Mouse (Mus musculus) thymus, adult 2 months (tissue): Measurements from ENCODE around the gene Calr. TPM values are rescaled to one million over a fixed set of nuclear protein-coding genes. Genes with fewer than 3 reads are reported as not detected.

Source experiments
- DNase-seq: peaks from one replicate; pipeline ENCODE4 v3.0.0; 2021
- H3K27ac ChIP-seq: fragments of 200-500 bp; 2 replicates; pipeline ENCODE4 v1.5.1; 2012; ENCODE audit warnings: low read length, control low read depth; ENCODE audit not compliant: control insufficient read depth, insufficient read depth
- H3K27me3 ChIP-seq: fragments of 200-500 bp; 2 replicates; pipeline ENCODE4 v1.6.1; 2012; ENCODE audit warnings: mild to moderate bottlenecking, low read length, moderate library complexity, mixed read lengths; ENCODE audit not compliant: control insufficient read depth, insufficient read depth
- H3K36me3 ChIP-seq: fragments of 200-500 bp; 2 replicates; pipeline ENCODE4 v1.6.1; 2012; ENCODE audit warnings: mild to moderate bottlenecking, low read length, moderate library complexity; ENCODE audit not compliant: control insufficient read depth, insufficient read depth
- H3K4me1 ChIP-seq: fragments of 200-500 bp; replicated peaks from 2 replicates; pipeline ENCODE4 v1.6.1; 2012; ENCODE audit warnings: low read length; ENCODE audit not compliant: control insufficient read depth, insufficient read depth
- H3K4me3 ChIP-seq: fragments of 200-500 bp; 2 replicates; pipeline ENCODE4 v1.5.1; 2012; ENCODE audit warnings: mild to moderate bottlenecking, low read length, control low read depth, moderate library complexity; ENCODE audit not compliant: control insufficient read depth, insufficient read depth
- CTCF ChIP-seq: fragments of 200-500 bp; IDR thresholded peaks from 2 replicates; pipeline ENCODE4 v1.5.1; 2012; ENCODE audit warnings: mild to moderate bottlenecking, control low read depth, low read length, moderate library complexity, borderline replicate concordance; ENCODE audit not compliant: control insufficient read depth, poor library complexity, insufficient read depth; ENCODE audit errors: extremely low read depth
- POLR2A ChIP-seq: fragments of 200-500 bp; IDR thresholded peaks from 2 replicates; pipeline ENCODE4 v1.6.1; 2012; ENCODE audit warnings: mild to moderate bottlenecking, low read length, control low read depth, moderate library complexity; ENCODE audit not compliant: control insufficient read depth, poor library complexity, insufficient read depth; ENCODE audit errors: extremely low read depth
- WGBS: fragments of 180-500 bp; shearing (Covaris S2); methylation state at CpG from one replicate; pipeline ENCODE4 v1.1.7; 2018; 5-methylcytosine and 5-hydroxymethylcytosine counted together
- polyA plus RNA-seq: library from polyadenylated mRNA; depleted of rRNA; stranded (reverse); fragments of >200 nt; gene quantifications from 2 replicates; pipeline ENCODE4 v1.2.3, GENCODE M21; 2012; rRNA removed

Gene Calr
- 182 and 186 TPM in 2 replicates for polyA plus RNA-seq

DNA sequence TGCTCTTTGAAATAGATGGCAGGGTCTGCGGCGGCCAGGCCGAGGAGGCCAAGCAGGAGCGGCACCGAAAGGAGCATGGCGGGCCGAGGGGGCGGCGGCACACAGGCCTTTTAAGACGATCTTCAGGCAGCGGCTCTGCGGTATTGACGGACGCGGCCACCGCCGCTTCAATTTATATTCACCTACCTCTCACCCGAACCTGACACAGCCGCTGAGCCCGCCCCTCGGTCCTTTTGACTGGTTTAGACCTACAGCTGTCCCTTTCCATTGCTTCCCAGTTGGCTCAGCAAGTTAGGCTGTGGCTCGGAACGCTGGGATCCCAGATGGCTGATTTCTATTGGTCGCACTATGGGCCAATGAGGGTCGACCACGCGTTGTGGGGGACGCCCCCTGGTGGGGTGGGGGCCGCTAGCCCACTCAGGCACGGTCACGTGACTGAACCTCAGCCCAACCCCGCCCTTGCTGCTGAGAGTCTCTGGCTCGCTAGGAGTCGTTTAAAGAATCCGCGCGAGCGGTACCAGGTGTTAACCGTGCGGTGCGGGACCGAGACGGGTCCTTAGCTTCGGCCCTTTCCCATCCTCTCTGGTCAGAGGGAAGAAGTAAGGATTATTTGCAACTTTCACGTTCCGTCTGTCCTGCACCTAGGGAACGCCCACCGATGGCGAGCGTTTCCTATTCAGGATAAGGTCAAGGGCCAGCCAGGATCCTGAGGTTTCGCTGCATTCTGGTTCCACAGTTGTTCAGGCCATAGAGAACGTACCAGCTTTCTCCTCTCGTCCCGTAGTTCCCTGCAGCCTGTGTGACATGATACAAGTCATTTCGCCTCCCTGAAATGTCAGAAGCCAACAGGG lies at the start of gene Calr:
Gene Calr, minus strand, starts transcription at position 213 of the 851 bp plus-strand sequence.
- peak within 1 kb of the TSS; percentile 81 for H3K4me3 ChIP-seq
- H3K36me3 ChIP-seq = peaks cover 23% of the 10 kb centered on the region
- no peaks in the 10 kb centered on the region for H3K27me3 ChIP-seq
- TF ChIP-seq CTCF (peak; percentile 53; the same call in 1 of the 2 replicates), POLR2A (peak; percentile 96)
- peak; percentile 99 for DNase-seq
- H3K27ac ChIP-seq = peak within 1 kb of the TSS; percentile 84
- H3K4me1 ChIP-seq = peaks cover 14% of the 10 kb centered on the region
- under 1% methylated on average over 55 of the region's 55 CpGs for WGBS

DNA sequence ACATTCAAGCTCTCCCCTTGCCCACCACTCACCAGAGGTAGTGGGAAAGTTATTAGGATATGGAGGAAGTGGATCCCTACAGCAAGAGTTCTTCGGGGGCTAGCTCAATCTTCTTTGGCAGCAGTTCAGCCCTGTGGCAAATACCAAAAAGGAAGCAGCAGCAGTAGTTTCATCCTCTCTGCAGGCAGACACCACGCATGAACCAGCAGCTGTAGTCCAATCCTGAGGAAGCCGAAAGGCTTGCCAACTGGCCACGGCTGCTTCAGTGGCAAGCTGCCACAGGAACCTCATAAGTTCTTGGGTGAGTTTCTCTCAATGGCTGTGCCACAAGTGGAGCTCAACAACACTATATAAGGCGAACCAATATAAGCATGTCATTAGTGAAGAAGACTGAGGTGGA lies 49.2 kb upstream of the Calr start:
- H3K36me3 ChIP-seq = no peaks in the 10 kb centered on the region
- no peak for DNase-seq
- 87% methylated on average over 5 of the region's 5 CpGs for WGBS
- no peak overlapping the region for H3K4me3 ChIP-seq
- TF ChIP-seq CTCF = no peak
- no peak for TF ChIP-seq POLR2A
- H3K27ac ChIP-seq = no peak overlapping the region
- no peaks in the 10 kb centered on the region for H3K27me3 ChIP-seq
- peaks cover 13% of the 10 kb centered on the region for H3K4me1 ChIP-seq

- under 1% methylated on average over 11 of the region's 11 CpGs for WGBS
- Histone ChIP-seq H3K36me3 (no peaks in the 10 kb centered on the region), H3K27ac (no peak within 1 kb of the TSS), H3K27me3 (no peaks in the 10 kb centered on the region), H3K4me3 (peak within 1 kb of the TSS; percentile 56), H3K4me1 (peaks cover 13% of the 10 kb centered on the region)
- TF ChIP-seq CTCF (peak; percentile 22; the same call in 1 of the 2 replicates), POLR2A (0 out of 2 replicates have a peak, but pooled peaks have one; percentile 33)
- DNase-seq = peak; percentile 90
Measured at GRCm38 (mm10) chr8:84893709-84894134, 47.0 kb upstream of the Calr start, which contains the start of gene Gcdh. Gene Gcdh (minus strand): TSS chr8:84893921.

GRCm38 (mm10) chr8:84892993-84893708 lies 46.4 kb upstream of the Calr start:
- H3K27ac ChIP-seq = no peak overlapping the region
- WGBS = 21% methylated on average over 31 of the region's 31 CpGs

GRCm38 (mm10) chr8:84889141-84889540 lies 42.4 kb upstream of the Calr start:
- Histone ChIP-seq H3K4me3 (no peak overlapping the region), H3K36me3 (peaks cover 12% of the 10 kb centered on the region), H3K27ac (no peak overlapping the region), H3K27me3 (no peaks in the 10 kb centered on the region), H3K4me1 (peaks cover 13% of the 10 kb centered on the region)
- TF ChIP-seq POLR2A = no peak
- no peak for TF ChIP-seq CTCF
- 100% methylated on average over 1 of the region's 1 CpGs for WGBS
- no peak for DNase-seq

More at GRCm38 (mm10) chr8:84892993-84893708, 46.4 kb upstream of the Calr start:
- TF ChIP-seq CTCF (no peak), POLR2A (no peak)
- Histone ChIP-seq H3K36me3 (no peaks in the 10 kb centered on the region), H3K4me3 (peak overlapping the region; percentile 56), H3K27me3 (no peaks in the 10 kb centered on the region), H3K4me1 (peaks cover 13% of the 10 kb centered on the region)
- DNase-seq = no peak

GRCm38 (mm10) chr8:84888280-84888679 lies 41.5 kb upstream of the Calr start:
- no peak overlapping the region for H3K27ac ChIP-seq
- peaks cover 12% of the 10 kb centered on the region for H3K36me3 ChIP-seq
- no peak overlapping the region for H3K4me3 ChIP-seq
- TF ChIP-seq POLR2A = no peak
- TF ChIP-seq CTCF = no peak
- H3K4me1 ChIP-seq = peaks cover 10% of the 10 kb centered on the region
- DNase-seq = no peak
- H3K27me3 ChIP-seq = no peaks in the 10 kb centered on the region
- 99% methylated on average over 3 of the region's 3 CpGs for WGBS
